Mouse (Mus musculus) C2C12 (cell line): ENCODE measurements around the gene Rac1.
A peak's percentile ranks its signal among the peaks of the same experiment; 100 is the strongest.

Experiments used
- CTCF ChIP-seq: IDR thresholded peaks from one replicate; pipeline ENCODE4 v1.5.1; 2011; ENCODE audit not compliant: control insufficient read depth, insufficient read depth, insufficient read length
- MAX ChIP-seq: IDR thresholded peaks from one replicate; pipeline ENCODE4 v1.6.1; 2011; ENCODE audit warnings: mild to moderate bottlenecking, control low read depth

DNA sequence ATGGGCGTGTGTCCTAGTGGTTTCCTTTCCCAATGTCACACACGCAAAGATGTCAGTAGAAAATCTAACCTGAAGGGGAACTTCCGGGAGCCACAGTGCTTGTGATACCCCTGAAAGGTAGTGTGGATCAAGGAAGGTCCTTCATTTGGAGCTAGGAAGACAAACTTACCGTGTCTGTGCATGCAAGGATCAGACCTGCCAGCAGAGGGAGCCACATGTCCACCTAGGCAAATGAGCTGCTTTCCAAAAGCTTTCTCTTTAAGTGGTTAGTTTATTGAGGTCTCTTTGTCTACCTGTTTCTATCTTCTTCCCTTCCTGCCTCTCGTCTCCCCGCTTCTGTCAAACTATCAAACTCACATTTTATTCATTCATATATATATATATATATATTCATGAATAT, 40.0 kb upstream of the Rac1 start:
- TF ChIP-seq CTCF (peak; percentile 86), MAX (no peak)
